Mouse (Mus musculus) ES-E14 (cell line): ENCODE measurements at regions not wholly inside any gene's neighbourhood (a gene's known extent, or its start where the extent isn't known, plus 50 kb on each side); places are given as distances from the start of the nearest gene placed in this dataset.

Source experiments
- HCFC1 ChIP-seq: IDR thresholded peaks from 2 replicates; pipeline ENCODE4 v1.6.1; 2012; ENCODE audit warnings: low read length, inconsistent platforms, borderline replicate concordance; ENCODE audit not compliant: insufficient read depth
- MAFK ChIP-seq: IDR thresholded peaks from 2 replicates; pipeline ENCODE4 v1.6.1; 2014; ENCODE audit warnings: mild to moderate bottlenecking, low read depth, low read length, inconsistent platforms; ENCODE audit not compliant: insufficient read depth
- ZNF384 ChIP-seq: IDR thresholded peaks from 2 replicates; pipeline ENCODE4 v1.6.1; 2012; ENCODE audit warnings: low read depth, low read length, inconsistent platforms

GRCm38 (mm10) chrX:22698179-22698578 is 666.7 kb downstream of the Klhl13 start:
- no peak for TF ChIP-seq MAFK
- no peak for TF ChIP-seq ZNF384
- TF ChIP-seq HCFC1 = no peak
